Mouse (Mus musculus) stomach, embryonic 16.5 days (tissue): ENCODE measurements at regions not wholly inside any gene's neighbourhood (a gene's known extent, or its start where the extent isn't known, plus 50 kb on each side); places are given as distances from the start of the nearest gene placed in this dataset.

Experiments used
- ATAC-seq: fragments of 200-750 bp; cut with Nextera tagmentation; 2 replicates; pipeline ENCODE4 v1.8.0; 2017; ENCODE audit warnings: moderate number of reproducible peaks, moderate TSS enrichment; ENCODE audit not compliant: insufficient read depth, low FRiP score
- H3K27ac ChIP-seq: fragments of 300-500 bp; sonication (generic); 2 replicates; pipeline ENCODE4 v1.5.1; 2014; ENCODE audit warnings: low read length
- H3K27me3 ChIP-seq: fragments of 300-500 bp; sonication (generic); 2 replicates; pipeline ENCODE4 v1.6.1; 2014; ENCODE audit warnings: low read length, control low read depth, mixed read lengths; ENCODE audit not compliant: control insufficient read depth, insufficient read depth
- H3K36me3 ChIP-seq: fragments of 300-500 bp; sonication (generic); 2 replicates; pipeline ENCODE4 v1.6.1; 2014; ENCODE audit warnings: low read length; ENCODE audit not compliant: control insufficient read depth, insufficient read depth
- H3K4me1 ChIP-seq: fragments of 300-500 bp; sonication (generic); 2 replicates; pipeline ENCODE4 v1.6.1; 2014; ENCODE audit warnings: low read length, control low read depth, mixed read lengths; ENCODE audit not compliant: control insufficient read depth, insufficient read depth
- H3K4me2 ChIP-seq: fragments of 300-500 bp; sonication (generic); 2 replicates; pipeline ENCODE4 v1.6.1; 2014; ENCODE audit warnings: low read depth, low read length, mixed read lengths
- H3K4me3 ChIP-seq: fragments of 300-500 bp; sonication (generic); replicated peaks from 2 replicates; pipeline ENCODE4 v1.5.1; 2014; ENCODE audit warnings: mild to moderate bottlenecking, low read length
- H3K9ac ChIP-seq: fragments of 300-500 bp; sonication (generic); 2 replicates; pipeline ENCODE4 v1.6.1; 2014; ENCODE audit warnings: low read length
- H3K9me3 ChIP-seq: fragments of 300-500 bp; sonication (generic); replicated peaks from 2 replicates; pipeline ENCODE4 v1.6.1; 2016; ENCODE audit warnings: low read length, control low read depth; ENCODE audit not compliant: control insufficient read depth
- WGBS: fragments of 180-500 bp; shearing (Covaris S2); extraction: QIAGEN DNeasy Blood & Tissue Kit; methylation state at CpG from one replicate; pipeline ENCODE4 v1.1.7; 2014; 5-methylcytosine and 5-hydroxymethylcytosine counted together

- Histone ChIP-seq H3K27me3 (no peaks in the 10 kb centered on the region), H3K4me3 (no peak overlapping the region), H3K9ac (no peak overlapping the region), H3K9me3 (no peaks in the 10 kb centered on the region), H3K27ac (no peak overlapping the region), H3K4me2 (no peak overlapping the region), H3K36me3 (no peaks in the 10 kb centered on the region), H3K4me1 (no peaks in the 10 kb centered on the region)
- ATAC-seq = no peak
- WGBS = 36% methylated on average over 5 of the region's 5 CpGs
Observed at GRCm38 (mm10) chr1:77896226-77896625, 300.7 kb downstream of the Pax3 start.

GRCm38 (mm10) chr1:77879026-77879425, 317.9 kb downstream of the Pax3 start:
- Histone ChIP-seq H3K4me1 (no peaks in the 10 kb centered on the region), H3K9me3 (no peaks in the 10 kb centered on the region), H3K4me3 (no peak overlapping the region), H3K27me3 (no peaks in the 10 kb centered on the region), H3K36me3 (no peaks in the 10 kb centered on the region), H3K27ac (no peak overlapping the region), H3K4me2 (no peak overlapping the region), H3K9ac (no peak overlapping the region)
- ATAC-seq = no peak

GRCm38 (mm10) chr1:77870125-77870524, 326.8 kb downstream of the Pax3 start:
- no peak overlapping the region for H3K4me3 ChIP-seq
- H3K27ac ChIP-seq = no peak overlapping the region
- no peaks in the 10 kb centered on the region for H3K27me3 ChIP-seq
- no peak for ATAC-seq
- WGBS = 63% methylated on average over 2 of the region's 2 CpGs
- H3K4me1 ChIP-seq = no peaks in the 10 kb centered on the region
- no peaks in the 10 kb centered on the region for H3K36me3 ChIP-seq
- H3K9ac ChIP-seq = no peak overlapping the region
- H3K9me3 ChIP-seq = no peaks in the 10 kb centered on the region
- H3K4me2 ChIP-seq = no peak overlapping the region

GRCm38 (mm10) chr1:77869174-77869573, 327.8 kb downstream of the Pax3 start:
- no peak overlapping the region for H3K27ac ChIP-seq
- no peak overlapping the region for H3K4me2 ChIP-seq
- H3K4me3 ChIP-seq = no peak overlapping the region
- H3K27me3 ChIP-seq = no peaks in the 10 kb centered on the region
- no peaks in the 10 kb centered on the region for H3K9me3 ChIP-seq
- H3K4me1 ChIP-seq = no peaks in the 10 kb centered on the region
- H3K36me3 ChIP-seq = no peaks in the 10 kb centered on the region
- WGBS = 74% methylated on average over 1 of the region's 1 CpGs
- no peak for ATAC-seq
- H3K9ac ChIP-seq = no peak overlapping the region

- no peaks in the 10 kb centered on the region for H3K9me3 ChIP-seq
Observed at GRCm38 (mm10) chr1:77859931-77860330, 337.0 kb downstream of the Pax3 start.

GRCm38 (mm10) chr1:77854366-77854765, 339.5 kb upstream of the Epha4 start:
- Histone ChIP-seq H3K4me1 (no peaks in the 10 kb centered on the region), H3K9ac (no peak overlapping the region), H3K36me3 (no peaks in the 10 kb centered on the region), H3K4me2 (no peak overlapping the region), H3K27me3 (no peaks in the 10 kb centered on the region), H3K27ac (no peak overlapping the region), H3K4me3 (no peak overlapping the region), H3K9me3 (no peaks in the 10 kb centered on the region)
- ATAC-seq = no peak
- 50% methylated on average over 1 of the region's 1 CpGs for WGBS

More at GRCm38 (mm10) chr1:77859931-77860330, 337.0 kb downstream of the Pax3 start:
- Histone ChIP-seq H3K27ac (no peak overlapping the region), H3K9ac (no peak overlapping the region), H3K36me3 (no peaks in the 10 kb centered on the region), H3K4me3 (no peak overlapping the region), H3K27me3 (no peaks in the 10 kb centered on the region), H3K4me2 (no peak overlapping the region), H3K4me1 (no peaks in the 10 kb centered on the region)
- 86% methylated on average over 9 of the region's 9 CpGs for WGBS
- no peak for ATAC-seq

- no peak for ATAC-seq
- H3K36me3 ChIP-seq = no peaks in the 10 kb centered on the region
- no peak overlapping the region for H3K4me3 ChIP-seq
- 71% methylated on average over 9 of the region's 9 CpGs for WGBS
- no peaks in the 10 kb centered on the region for H3K9me3 ChIP-seq
- no peak overlapping the region for H3K27ac ChIP-seq
- no peak overlapping the region for H3K4me2 ChIP-seq
- H3K27me3 ChIP-seq = no peaks in the 10 kb centered on the region
- H3K4me1 ChIP-seq = no peaks in the 10 kb centered on the region; the same call in 1 of the 2 replicates
- H3K9ac ChIP-seq = no peak overlapping the region
Observed at GRCm38 (mm10) chr1:77847766-77848615, 333.1 kb upstream of the Epha4 start.

GRCm38 (mm10) chr1:77846039-77846727, 331.3 kb upstream of the Epha4 start:
- no peak overlapping the region for H3K4me3 ChIP-seq
- no peak for ATAC-seq
- no peak overlapping the region for H3K9ac ChIP-seq
- no peaks in the 10 kb centered on the region for H3K9me3 ChIP-seq
- no peaks in the 10 kb centered on the region for H3K36me3 ChIP-seq
- H3K4me1 ChIP-seq = no peaks in the 10 kb centered on the region; the same call in 1 of the 2 replicates
- no peak overlapping the region for H3K4me2 ChIP-seq
- WGBS = 55% methylated on average over 12 of the region's 12 CpGs
- no peaks in the 10 kb centered on the region for H3K27me3 ChIP-seq
- H3K27ac ChIP-seq = no peak overlapping the region

GRCm38 (mm10) chr1:77840672-77841071, 325.8 kb upstream of the Epha4 start:
- Histone ChIP-seq H3K4me2 (no peak overlapping the region), H3K4me3 (no peak overlapping the region), H3K9ac (no peak overlapping the region), H3K36me3 (no peaks in the 10 kb centered on the region), H3K27me3 (no peaks in the 10 kb centered on the region), H3K9me3 (no peaks in the 10 kb centered on the region), H3K4me1 (no peaks in the 10 kb centered on the region), H3K27ac (no peak overlapping the region)
- ATAC-seq = no peak
- 65% methylated on average over 9 of the region's 9 CpGs for WGBS
